Mouse (Mus musculus) cerebellum, adult 2 months (tissue): ENCODE data around the gene Arrdc1.

Source experiments
- CTCF ChIP-seq: fragments of 200-500 bp; IDR thresholded peaks from 2 replicates; pipeline ENCODE4 v1.5.1; 2011; ENCODE audit warnings: low read depth, mild to moderate bottlenecking, control low read depth, low read length, moderate library complexity, borderline replicate concordance; ENCODE audit not compliant: insufficient read depth
- POLR2A ChIP-seq: fragments of 200-500 bp; IDR thresholded peaks from 2 replicates; pipeline ENCODE4 v1.6.1; 2011; ENCODE audit warnings: low read length, control low read depth, borderline replicate concordance; ENCODE audit not compliant: insufficient read depth

- TF ChIP-seq CTCF: no peak
- TF ChIP-seq POLR2A: no peak
Observed at GRCm38 (mm10) chr2:24905653-24906155, 29.3 kb downstream of the Arrdc1 start.
